Mouse (Mus musculus) spleen, adult 2 months (tissue): ENCODE results near the gene Armc10.

Source experiments
- CTCF ChIP-seq: fragments of 200-500 bp; IDR thresholded peaks from 2 replicates; pipeline ENCODE4 v1.5.1; 2011; ENCODE audit warnings: mild to moderate bottlenecking, inconsistent platforms; ENCODE audit not compliant: insufficient read depth, insufficient read length, insufficient replicate concordance; ENCODE audit errors: extremely low read depth
- POLR2A ChIP-seq: fragments of 200-500 bp; IDR thresholded peaks from 2 replicates; pipeline ENCODE4 v1.6.1; 2011; ENCODE audit warnings: low read depth, low read length, inconsistent platforms

GRCm38 (mm10) chr5:21692230-21692629 lies 46.6 kb downstream of the Armc10 start:
- TF ChIP-seq CTCF = no peak
- no peak for TF ChIP-seq POLR2A
